Mouse (Mus musculus): ENCODE results near the gene Atp1a4. TPM values are rescaled to one million over a fixed set of nuclear protein-coding genes. Genes with fewer than 3 reads are reported as not detected.

The Atp1a4 gene
- polyA plus RNA-seq, 1 experiment from 2014 or later: not detected

Other genes starting within 250 kb of the Atp1a4 start
- 23.3 and 26.3 TPM in 2 replicates for gene Vangl2, start 230.0 kb downstream of the Atp1a4 start, polyA plus RNA-seq (2014; fragmentation: Nextera tagmentation; extraction: Ambion mirVana)
- gene Nhlh1, start 200.8 kb downstream of the Atp1a4 start, polyA plus RNA-seq (2014; fragmentation: Nextera tagmentation; extraction: Ambion mirVana): not detected in 2 replicates
- gene Copa, start 175.9 kb downstream of the Atp1a4 start, polyA plus RNA-seq (2014; fragmentation: Nextera tagmentation; extraction: Ambion mirVana): 173 and 197 TPM in 2 replicates
- gene Ncstn, start 175.6 kb downstream of the Atp1a4 start, polyA plus RNA-seq (2014; fragmentation: Nextera tagmentation; extraction: Ambion mirVana): 86.8 and 89.2 TPM in 2 replicates
- gene Pex19, start 131.7 kb downstream of the Atp1a4 start, polyA plus RNA-seq (2014; fragmentation: Nextera tagmentation; extraction: Ambion mirVana): 176 and 180 TPM in 2 replicates
- gene Dcaf8, start 110.3 kb downstream of the Atp1a4 start, polyA plus RNA-seq (2014; fragmentation: Nextera tagmentation; extraction: Ambion mirVana): 119 and 127 TPM in 2 replicates
- gene Pea15a, start 51.6 kb downstream of the Atp1a4 start, polyA plus RNA-seq (2014; fragmentation: Nextera tagmentation; extraction: Ambion mirVana): 81.9 and 82.3 TPM in 2 replicates
- gene Casq1, start 38.5 kb downstream of the Atp1a4 start, polyA plus RNA-seq (2014; fragmentation: Nextera tagmentation; extraction: Ambion mirVana): 1.6 and 2.2 TPM in 2 replicates
- 31.9 and 35.4 TPM in 2 replicates for gene Igsf8, start 3.2 kb upstream of the Atp1a4 start, polyA plus RNA-seq (2014; fragmentation: Nextera tagmentation; extraction: Ambion mirVana)
- gene Atp1a2, start 39.6 kb upstream of the Atp1a4 start, polyA plus RNA-seq (2014; fragmentation: Nextera tagmentation; extraction: Ambion mirVana): 1.4 and 1.5 TPM in 2 replicates
- not detected in 2 replicates for gene Kcnj9, start 70.9 kb upstream of the Atp1a4 start, polyA plus RNA-seq (2014; fragmentation: Nextera tagmentation; extraction: Ambion mirVana)
- gene Kcnj10, start 82.8 kb upstream of the Atp1a4 start, polyA plus RNA-seq (2014; fragmentation: Nextera tagmentation; extraction: Ambion mirVana): 0.07 and 0.11 TPM in 2 replicates
- 12.4 and 12.6 TPM in 2 replicates for gene Pigm, start 118.1 kb upstream of the Atp1a4 start, polyA plus RNA-seq (2014; fragmentation: Nextera tagmentation; extraction: Ambion mirVana)
- 0.25 TPM in 1 of 2 replicates, not detected in the other for gene Slamf9, start 216.9 kb upstream of the Atp1a4 start, polyA plus RNA-seq (2014; fragmentation: Nextera tagmentation; extraction: Ambion mirVana)
- gene Igsf9, start 223.4 kb upstream of the Atp1a4 start, polyA plus RNA-seq (2014; fragmentation: Nextera tagmentation; extraction: Ambion mirVana): 52.7 and 53.1 TPM in 2 replicates
- 53.6 and 56.0 TPM in 2 replicates for gene Tagln2, start 241.6 kb upstream of the Atp1a4 start, polyA plus RNA-seq (2014; fragmentation: Nextera tagmentation; extraction: Ambion mirVana)